Mouse (Mus musculus) ES-E14 (cell line): ENCODE results near the gene Wbp1l.

Experiments used
- CHD2 ChIP-seq: IDR thresholded peaks from 2 replicates; pipeline ENCODE4 v1.6.1; 2014; ENCODE audit warnings: mild to moderate bottlenecking, low read depth, low read length, inconsistent platforms
- HCFC1 ChIP-seq: IDR thresholded peaks from 2 replicates; pipeline ENCODE4 v1.6.1; 2012; ENCODE audit warnings: low read length, inconsistent platforms, borderline replicate concordance; ENCODE audit not compliant: insufficient read depth
- MAFK ChIP-seq: IDR thresholded peaks from 2 replicates; pipeline ENCODE4 v1.6.1; 2014; ENCODE audit warnings: mild to moderate bottlenecking, low read depth, low read length, inconsistent platforms; ENCODE audit not compliant: insufficient read depth
- ZNF384 ChIP-seq: IDR thresholded peaks from 2 replicates; pipeline ENCODE4 v1.6.1; 2012; ENCODE audit warnings: low read depth, low read length, inconsistent platforms

GRCm38 (mm10) chr19:46668263-46668662, 69.4 kb downstream of the Wbp1l start:
- TF ChIP-seq HCFC1: no peak
- TF ChIP-seq CHD2: no peak
- TF ChIP-seq MAFK: no peak
- no peak for TF ChIP-seq ZNF384
